Mouse (Mus musculus) MEL (cell line): ENCODE data around the gene Nwd2.

Source experiments
- NRF1 ChIP-seq: IDR thresholded peaks from 2 replicates; pipeline ENCODE4 v1.6.1; 2014; ENCODE audit warnings: low read depth, mild to moderate bottlenecking, inconsistent platforms, low read length, improper control_type of control experiment, moderate library complexity; ENCODE audit not compliant: poor library complexity, insufficient read depth, severe bottlenecking
- POLR2A ChIP-seq, 2 experiments: IDR thresholded peaks; 2 replicates each; pipeline ENCODE4 v1.6.1; 2011 to 2012; ENCODE audit warnings: low read length in 2 of 2, mild to moderate bottlenecking in 2 of 2, control low read depth in 1 of 2, improper control_type of control experiment in 1 of 2, low read depth in 1 of 2, moderate library complexity in 1 of 2; ENCODE audit not compliant: control insufficient read depth in 1 of 2, insufficient read depth in 1 of 2, poor library complexity in 1 of 2
- USF1 ChIP-seq: IDR thresholded peaks from 2 replicates; pipeline ENCODE4 v1.6.1; 2014; ENCODE audit warnings: low read depth, mild to moderate bottlenecking, inconsistent platforms, low read length, improper control_type of control experiment, moderate library complexity

GRCm38 (mm10) chr5:63755092-63755761 lies 106.3 kb downstream of the Nwd2 start:
- TF ChIP-seq POLR2A (IDR thresholded peaks at IDR 0.05; ENCODE audit: control insufficient read depth in 1 of 2, insufficient read depth in 1 of 2, low read depth in 1 of 2, low read length in 2 of 2, poor library complexity in 1 of 2) (no peak), NRF1 (no peak), USF1 (no peak)
